Mouse (Mus musculus) hindbrain, embryonic 11.5 days (tissue): Measurements from ENCODE around the gene Magi2. TPM values are rescaled to one million over a fixed set of nuclear protein-coding genes. Genes with fewer than 3 reads are reported as not detected.
A peak's percentile ranks its signal among the peaks of the same experiment; 100 is the strongest.

ENCODE experiments used
- ATAC-seq: fragments of 200-750 bp; cut with Nextera tagmentation; 2 replicates; pipeline ENCODE4 v1.8.0; 2017; ENCODE audit warnings: mild to moderate bottlenecking, moderate TSS enrichment, moderate library complexity; ENCODE audit not compliant: low FRiP score
- DNase-seq: peaks from one replicate; pipeline ENCODE4 v3.0.0-alpha.2; 2015; ENCODE audit warnings: low spot score
- H3K27ac ChIP-seq: fragments of 300-500 bp; sonication (generic); 2 replicates; pipeline ENCODE4 v1.5.1; 2014; ENCODE audit warnings: mild to moderate bottlenecking, low read depth, low read length
- H3K27me3 ChIP-seq: fragments of 300-500 bp; sonication (generic); 2 replicates; pipeline ENCODE4 v1.6.1; 2014; ENCODE audit warnings: mild to moderate bottlenecking, low read length, moderate library complexity, mixed read lengths; ENCODE audit not compliant: control insufficient read depth, insufficient read depth
- H3K36me3 ChIP-seq: fragments of 300-500 bp; sonication (generic); 2 replicates; pipeline ENCODE4 v1.6.1; 2014; ENCODE audit warnings: mild to moderate bottlenecking, low read length, moderate library complexity, mixed read lengths; ENCODE audit not compliant: control insufficient read depth, insufficient read depth
- H3K4me1 ChIP-seq: fragments of 300-500 bp; sonication (generic); replicated peaks from 2 replicates; pipeline ENCODE4 v1.6.1; 2014; ENCODE audit warnings: low read length, mixed read lengths; ENCODE audit not compliant: control insufficient read depth, insufficient read depth
- H3K4me2 ChIP-seq: fragments of 300-500 bp; sonication (generic); replicated peaks from 2 replicates; pipeline ENCODE4 v1.6.1; 2014; ENCODE audit warnings: mild to moderate bottlenecking, low read depth, low read length
- H3K4me3 ChIP-seq: fragments of 300-500 bp; sonication (generic); 2 replicates; pipeline ENCODE4 v1.5.1; 2014; ENCODE audit warnings: low read depth, low read length
- H3K9ac ChIP-seq: fragments of 300-500 bp; sonication (generic); 2 replicates; pipeline ENCODE4 v1.6.1; 2014; ENCODE audit warnings: low read depth, low read length
- H3K9me3 ChIP-seq: fragments of 300-500 bp; sonication (generic); 2 replicates; pipeline ENCODE4 v1.6.1; 2016; ENCODE audit warnings: low read length; ENCODE audit not compliant: control insufficient read depth
- WGBS: fragments of 180-500 bp; shearing (Covaris S2); extraction: QIAGEN DNeasy Blood & Tissue Kit; methylation state at CpG from one replicate; pipeline ENCODE4 v1.1.7; 2014; 5-methylcytosine and 5-hydroxymethylcytosine counted together
- polyA plus RNA-seq: library from polyadenylated mRNA; unstranded; fragments of >200 nt; fragmentation: Nextera tagmentation; extraction: Ambion mirVana; gene quantifications from 2 replicates; pipeline ENCODE4 v1.2.1, GENCODE M21; 2014

The Magi2 gene
- polyA plus RNA-seq, 1 experiment from 2014 or later: 8.7 TPM

DNA sequence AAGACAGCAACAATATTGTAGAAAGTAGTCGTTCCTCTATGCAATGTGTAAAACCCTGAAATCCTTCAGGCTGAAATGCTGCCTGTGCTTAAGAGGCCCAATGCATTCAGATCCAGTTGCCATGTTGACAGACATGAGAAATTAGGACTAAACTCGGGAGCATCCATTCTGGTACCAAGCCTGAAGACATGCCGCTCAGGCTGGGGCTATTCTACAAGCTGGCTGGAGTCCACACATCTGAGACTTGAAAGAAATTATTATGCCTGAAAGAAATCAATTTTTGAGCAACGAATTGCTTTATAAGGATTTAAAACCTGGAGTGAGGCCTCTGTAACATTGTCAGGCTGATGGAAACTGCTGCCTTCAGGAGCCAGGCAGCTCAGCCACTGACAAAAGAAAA lies 1333.0 kb downstream of the Magi2 start:
- Histone ChIP-seq H3K4me1 (no peaks in the 10 kb centered on the region), H3K9ac (no peak overlapping the region), H3K9me3 (no peaks in the 10 kb centered on the region), H3K36me3 (no peaks in the 10 kb centered on the region), H3K4me2 (no peak overlapping the region), H3K27me3 (no peaks in the 10 kb centered on the region), H3K27ac (no peak overlapping the region), H3K4me3 (no peak overlapping the region)
- no peak for ATAC-seq
- no peak for DNase-seq
- WGBS: 78% methylated on average over 4 of the region's 4 CpGs

DNA sequence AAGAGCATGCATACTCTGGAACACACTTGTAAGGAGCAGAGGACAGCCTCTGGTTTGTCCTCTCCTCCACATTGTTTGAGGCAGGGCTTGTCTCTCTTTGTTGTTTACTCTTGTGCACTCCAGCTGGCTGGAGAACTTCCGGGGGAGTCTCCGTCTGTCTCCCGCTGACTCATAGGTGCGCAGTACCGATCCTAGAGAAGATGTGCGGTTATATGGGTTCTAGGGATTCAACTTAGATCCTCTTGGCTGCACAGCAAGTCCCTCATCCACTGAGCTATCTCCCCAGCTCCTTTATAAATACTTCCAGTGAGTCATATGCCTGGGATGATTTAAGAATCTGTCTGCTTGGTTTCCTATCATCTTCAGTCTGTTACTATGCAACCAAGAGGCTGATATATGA lies 1341.6 kb downstream of the Magi2 start:
- ATAC-seq (no peak), DNase-seq (no peak)
- no peaks in the 10 kb centered on the region for H3K4me1 ChIP-seq
- no peak overlapping the region for H3K4me2 ChIP-seq
- H3K9ac ChIP-seq: no peak overlapping the region
- no peaks in the 10 kb centered on the region for H3K27me3 ChIP-seq
- no peaks in the 10 kb centered on the region for H3K36me3 ChIP-seq
- WGBS: 92% methylated on average over 6 of the region's 6 CpGs
- H3K4me3 ChIP-seq: no peak overlapping the region
- H3K9me3 ChIP-seq: no peaks in the 10 kb centered on the region
- H3K27ac ChIP-seq: no peak overlapping the region

DNA sequence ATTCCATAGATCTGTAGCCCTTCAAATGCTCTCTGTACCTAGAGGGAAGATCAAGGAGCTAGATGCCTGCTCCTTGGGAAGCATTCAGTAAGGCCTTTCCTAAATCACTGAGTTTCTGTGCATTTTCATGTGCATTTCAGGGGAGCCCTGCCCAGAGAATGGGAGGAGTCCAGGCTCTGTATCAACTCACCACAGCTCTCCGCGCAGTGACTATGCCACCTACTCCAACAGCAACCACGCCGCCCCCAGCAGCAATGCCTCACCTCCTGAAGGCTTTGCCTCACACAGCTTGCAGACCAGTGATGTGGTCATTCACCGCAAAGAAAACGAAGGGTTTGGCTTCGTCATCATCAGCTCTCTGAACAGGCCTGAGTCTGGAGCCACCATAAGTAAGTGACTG lies 1342.1 kb downstream of the Magi2 start:
- WGBS: 92% methylated on average over 7 of the region's 7 CpGs
- ATAC-seq: no peak
- H3K27me3 ChIP-seq: no peaks in the 10 kb centered on the region

DNA sequence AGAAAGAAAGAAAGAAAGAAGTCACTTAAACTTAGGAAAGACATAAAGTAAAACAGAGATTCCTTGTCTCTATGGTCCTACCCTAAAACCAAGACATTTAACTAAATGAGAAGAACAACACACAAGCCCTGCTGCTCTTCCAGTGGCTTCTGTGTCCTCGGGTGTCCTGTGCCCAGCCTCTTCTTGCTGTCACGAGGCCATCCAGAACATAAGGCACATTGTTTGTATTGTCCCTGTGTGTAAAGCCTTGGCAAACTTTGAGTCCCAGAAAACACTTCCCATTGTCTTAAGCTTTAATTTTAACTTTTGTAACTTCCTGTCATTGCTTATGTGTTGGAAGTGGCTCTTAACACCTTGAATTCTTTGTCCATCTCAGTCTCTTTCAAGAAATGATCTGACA lies 1348.0 kb downstream of the Magi2 start:
- DNase-seq (no peak), ATAC-seq (no peak)
- 62% methylated on average over 2 of the region's 2 CpGs for WGBS

More for the DNA sequence above, 1342.1 kb downstream of the Magi2 start:
- no peaks in the 10 kb centered on the region for H3K36me3 ChIP-seq
- H3K4me2 ChIP-seq: no peak overlapping the region
- DNase-seq: no peak
- H3K4me3 ChIP-seq: no peak overlapping the region
- no peak overlapping the region for H3K9ac ChIP-seq
- H3K27ac ChIP-seq: no peak overlapping the region
- H3K9me3 ChIP-seq: no peaks in the 10 kb centered on the region
- H3K4me1 ChIP-seq: no peaks in the 10 kb centered on the region

DNA sequence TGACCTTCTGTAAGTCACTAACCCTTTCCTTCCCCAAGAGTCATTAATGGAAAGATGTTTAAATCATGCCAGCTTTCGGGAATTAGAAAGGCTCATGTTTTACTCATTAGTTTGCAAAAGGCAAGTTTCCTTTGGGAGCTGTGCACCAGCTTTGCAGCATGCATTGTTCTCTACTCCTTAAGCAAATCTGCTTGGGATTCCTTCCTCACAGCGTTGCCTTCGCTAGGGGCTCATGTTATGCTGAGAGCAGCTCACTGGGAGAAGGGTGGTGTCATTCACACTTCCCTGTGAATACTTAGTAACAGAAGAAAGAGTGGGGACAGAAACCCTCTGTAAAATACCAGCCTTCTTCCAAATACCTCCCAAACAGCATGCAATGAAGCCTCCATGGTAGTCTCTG lies 1349.0 kb downstream of the Magi2 start:
- Histone ChIP-seq H3K9ac (no peak overlapping the region), H3K4me3 (no peak overlapping the region), H3K4me1 (no peaks in the 10 kb centered on the region), H3K4me2 (no peak overlapping the region), H3K36me3 (no peaks in the 10 kb centered on the region), H3K27me3 (no peaks in the 10 kb centered on the region), H3K27ac (no peak overlapping the region), H3K9me3 (no peaks in the 10 kb centered on the region)
- ATAC-seq (no peak), DNase-seq (peak; percentile 6)
- WGBS: 17% methylated on average over 3 of the region's 3 CpGs

More for the DNA sequence above, 1348.0 kb downstream of the Magi2 start:
- Histone ChIP-seq H3K27ac (no peak overlapping the region), H3K9me3 (no peaks in the 10 kb centered on the region), H3K4me3 (no peak overlapping the region), H3K27me3 (no peaks in the 10 kb centered on the region), H3K4me2 (no peak overlapping the region), H3K4me1 (no peaks in the 10 kb centered on the region), H3K9ac (no peak overlapping the region), H3K36me3 (no peaks in the 10 kb centered on the region)

DNA sequence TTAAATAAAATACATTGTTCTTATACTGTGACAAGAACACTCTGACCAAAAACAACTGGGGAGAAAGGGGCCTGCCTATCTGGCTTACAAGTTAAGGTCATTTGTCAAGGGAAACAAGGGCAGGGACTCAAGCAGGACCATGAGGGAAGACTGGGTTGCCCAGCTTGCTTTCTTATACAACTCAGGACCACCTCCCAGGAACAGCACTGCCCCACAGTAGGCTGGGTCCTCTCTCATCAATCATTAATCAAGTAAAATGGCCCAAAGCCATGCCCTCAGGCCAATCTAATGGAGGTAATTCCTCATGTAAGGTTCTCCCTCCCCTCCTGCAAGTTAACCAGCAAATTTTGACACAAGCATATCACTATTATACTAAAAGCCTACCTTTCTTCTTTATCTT lies 1349.4 kb downstream of the Magi2 start:
- Histone ChIP-seq H3K27me3 (no peaks in the 10 kb centered on the region), H3K9me3 (no peaks in the 10 kb centered on the region)
- no peak for DNase-seq

DNA sequence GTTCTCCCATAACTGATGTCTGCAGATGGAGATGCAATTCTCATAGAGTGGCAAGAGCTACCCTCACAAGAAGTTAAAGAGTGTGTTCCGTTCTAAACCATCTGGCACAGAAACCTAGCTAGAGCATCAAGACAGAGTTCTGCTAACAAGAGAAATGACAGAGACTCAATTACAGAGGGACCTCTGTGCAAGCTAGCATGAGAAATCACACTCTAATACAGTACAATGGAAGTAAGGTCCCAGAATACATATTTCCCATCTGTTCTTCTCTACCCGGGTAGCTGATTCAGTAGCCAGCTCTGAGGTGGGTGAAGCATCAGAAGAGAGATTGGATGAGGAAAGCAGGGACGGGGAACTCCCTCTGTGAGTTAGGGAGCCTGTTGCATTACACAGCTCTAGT lies 1351.8 kb downstream of the Magi2 start:
- Histone ChIP-seq H3K4me1 (no peaks in the 10 kb centered on the region), H3K4me3 (no peak overlapping the region), H3K4me2 (no peak overlapping the region), H3K27me3 (no peaks in the 10 kb centered on the region), H3K9ac (no peak overlapping the region), H3K36me3 (no peaks in the 10 kb centered on the region), H3K27ac (no peak overlapping the region), H3K9me3 (no peaks in the 10 kb centered on the region)
- DNase-seq (no peak), ATAC-seq (no peak)
- WGBS: 95% methylated on average over 3 of the region's 3 CpGs

More for the DNA sequence above, 1349.4 kb downstream of the Magi2 start:
- H3K4me2 ChIP-seq: no peak overlapping the region
- H3K36me3 ChIP-seq: no peaks in the 10 kb centered on the region
- no peak for ATAC-seq
- no peak overlapping the region for H3K9ac ChIP-seq
- no peaks in the 10 kb centered on the region for H3K4me1 ChIP-seq
- no peak overlapping the region for H3K27ac ChIP-seq
- no peak overlapping the region for H3K4me3 ChIP-seq

DNA sequence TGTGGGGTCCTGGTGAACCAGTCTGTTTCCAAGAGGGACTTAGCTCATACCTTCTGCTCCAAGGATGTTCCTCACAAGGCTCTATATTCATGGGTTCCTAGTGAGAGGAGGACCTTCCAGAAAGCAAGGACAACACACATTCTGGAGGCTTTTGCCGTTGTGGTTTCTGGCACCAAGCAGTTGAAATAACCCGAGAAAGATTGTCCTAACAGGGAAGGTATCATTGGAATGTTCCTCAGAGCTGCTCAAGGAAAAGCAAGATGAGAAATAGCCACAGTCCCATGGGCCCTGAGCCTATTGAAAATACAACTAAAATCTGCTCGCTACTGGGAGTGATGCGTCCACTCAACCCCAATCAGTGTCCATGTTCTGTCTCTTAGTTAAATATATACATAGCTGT lies 1353.8 kb downstream of the Magi2 start:
- H3K4me1 ChIP-seq: no peaks in the 10 kb centered on the region
- DNase-seq (no peak), ATAC-seq (no peak)
- H3K4me3 ChIP-seq: no peak overlapping the region
- H3K36me3 ChIP-seq: no peaks in the 10 kb centered on the region
- no peak overlapping the region for H3K4me2 ChIP-seq
- WGBS: 94% methylated on average over 4 of the region's 4 CpGs
- no peaks in the 10 kb centered on the region for H3K9me3 ChIP-seq
- H3K9ac ChIP-seq: no peak overlapping the region
- H3K27ac ChIP-seq: no peak overlapping the region
- H3K27me3 ChIP-seq: no peaks in the 10 kb centered on the region

DNA sequence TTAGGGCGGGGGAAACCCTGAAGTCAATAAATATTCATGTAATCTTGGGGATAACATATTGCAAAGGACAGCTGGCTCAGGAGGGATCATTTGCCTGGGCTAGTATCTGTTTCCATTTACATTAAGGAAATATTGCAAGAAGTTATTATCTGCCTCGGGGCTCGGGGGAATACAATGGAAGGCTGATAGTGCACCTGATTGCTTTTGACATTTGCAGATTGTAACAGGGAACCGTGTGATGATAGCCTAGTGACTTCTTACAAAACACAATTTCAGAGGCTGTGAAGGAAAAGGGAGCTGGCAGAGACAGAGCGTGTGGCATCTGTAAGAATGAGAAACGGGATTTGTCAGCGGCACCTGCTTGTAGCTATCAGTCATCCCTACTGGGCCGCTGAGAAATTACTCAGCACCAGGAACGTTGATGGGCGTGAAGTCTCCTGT lies 1356.2 kb downstream of the Magi2 start:
- Histone ChIP-seq H3K9ac (no peak overlapping the region), H3K4me2 (no peak overlapping the region), H3K27me3 (no peaks in the 10 kb centered on the region), H3K36me3 (no peaks in the 10 kb centered on the region), H3K4me1 (no peaks in the 10 kb centered on the region), H3K4me3 (no peak overlapping the region), H3K9me3 (no peaks in the 10 kb centered on the region), H3K27ac (peak overlapping the region; percentile 12; the same call in 1 of the 2 replicates)
- DNase-seq (peak; percentile 24), ATAC-seq (peak; percentile 81)
- WGBS: 56% methylated on average over 10 of the region's 10 CpGs
